Mouse (Mus musculus) gastrocnemius, adult 8-10 months (tissue): ENCODE measurements around the gene Usb1. TPM values are rescaled to one million over a fixed set of nuclear protein-coding genes. Genes with fewer than 3 reads are reported as not detected.
"Not testable (repeated sequence)": the region's sequence is repeated elsewhere in the genome, so short reads cannot be mapped to it uniquely, and the experiment has no call there.

Experiments used
- DNase-seq, 2 experiments: peaks; one replicate each; pipeline ENCODE4 v3.0.0; 2022; ENCODE audit warnings: low spot score in 2 of 2
- total RNA-seq, 4 experiments: library from RNA; stranded (reverse); gene quantifications; 2 replicates each; pipeline ENCODE4 v1.2.4; 2022

The Usb1 gene
- total RNA-seq, 4 experiments from 2014 or later, result 4.0 to 7.4 (median 6.1) TPM

DNA sequence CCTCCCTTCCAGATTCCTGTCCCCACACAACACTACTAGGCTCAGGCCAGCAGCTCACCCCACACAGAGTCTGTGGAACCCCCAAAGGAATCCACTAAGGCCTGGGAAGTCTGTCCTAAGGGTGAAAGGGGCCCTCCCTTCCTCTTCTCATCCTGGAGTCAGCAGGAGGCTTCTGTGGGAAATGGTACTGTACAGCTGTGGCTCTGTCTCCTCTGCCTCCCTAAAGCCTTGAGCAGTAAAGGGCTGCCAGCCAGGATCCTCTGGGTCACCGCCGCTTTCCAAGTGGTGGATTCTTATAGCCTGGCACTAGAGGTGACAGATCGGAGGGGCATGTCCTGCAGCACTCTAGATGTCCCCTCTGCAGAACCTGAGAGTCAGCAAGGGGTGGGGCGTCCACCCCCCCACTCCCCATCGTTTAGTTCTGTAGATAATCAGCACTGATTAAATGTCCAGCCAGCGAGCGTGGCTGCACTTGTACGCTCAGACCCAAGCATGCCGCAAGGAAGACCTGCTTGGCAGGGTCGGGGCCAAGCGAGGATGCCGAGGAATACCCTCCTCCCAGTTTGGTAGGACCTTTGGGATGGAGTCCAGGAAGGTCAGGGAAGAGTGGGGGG, 41.4 kb downstream of the Usb1 start:
- DNase-seq, result peak in 1 of 2 experiments; percentile 30

GRCm38 (mm10) chr8:95374429-95374828, 42.3 kb downstream of the Usb1 start:
- no peak for DNase-seq

GRCm38 (mm10) chr8:95375374-95375930, 43.4 kb downstream of the Usb1 start:
- no peak for DNase-seq

DNA sequence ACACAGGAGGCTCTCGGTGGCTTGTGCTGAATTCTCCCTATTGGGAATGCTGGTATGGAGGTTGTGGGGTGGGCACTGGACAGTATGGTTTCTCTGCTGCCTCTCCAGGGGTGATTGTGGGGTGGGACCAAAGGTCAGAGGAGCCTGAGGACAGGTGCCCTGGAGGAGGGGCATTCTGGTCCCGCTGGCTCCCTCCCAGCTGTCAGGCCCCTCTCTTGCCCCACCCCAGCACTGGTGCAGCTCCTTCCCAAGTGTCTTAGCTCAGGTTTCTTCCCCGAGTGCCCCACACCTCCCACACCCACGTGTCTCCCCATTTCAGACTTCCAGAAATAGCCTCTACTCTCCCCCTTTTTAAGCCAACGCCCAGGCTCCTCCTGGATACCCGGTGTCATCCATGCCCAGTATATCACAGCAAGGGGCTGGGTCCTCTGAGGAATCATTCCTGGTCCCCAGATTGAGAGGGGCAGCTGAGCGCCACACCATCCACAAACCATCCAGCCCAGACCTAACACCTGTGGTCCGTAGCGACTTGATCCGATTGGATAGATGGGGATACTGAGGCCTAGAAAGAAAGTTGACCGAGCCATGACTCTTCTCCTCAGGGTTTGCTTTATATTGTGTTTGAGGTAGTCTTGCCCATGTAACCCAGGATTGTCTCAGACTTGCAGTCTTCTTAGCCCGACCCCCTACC, 44.4 kb downstream of the Usb1 start:
- peak in 1 of 2 experiments; percentile 45 for DNase-seq

GRCm38 (mm10) chr8:95377101-95377500, 45.0 kb downstream of the Usb1 start:
- no peak for DNase-seq

DNA sequence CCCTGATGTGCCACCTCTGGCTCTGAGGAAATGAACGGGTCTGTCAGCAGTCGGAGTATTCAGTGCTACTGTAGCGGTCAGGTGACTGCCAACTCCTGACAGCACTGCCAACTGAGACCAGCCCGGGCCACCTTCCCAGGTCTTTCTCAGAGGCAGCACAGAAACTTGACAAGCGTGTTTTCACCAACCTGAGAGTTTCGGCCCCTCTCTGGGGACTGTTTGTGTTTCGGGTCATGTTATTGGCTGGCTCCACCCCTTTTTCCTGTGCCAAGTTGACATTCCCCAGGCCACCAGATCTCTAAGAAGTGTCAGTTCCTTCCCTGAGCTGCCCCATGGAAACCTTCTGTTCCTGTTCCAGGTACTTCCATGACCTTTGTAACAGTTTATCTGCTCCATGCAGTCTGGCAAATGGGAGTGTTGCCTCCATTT, 45.8 kb downstream of the Usb1 start:
- peak; percentile 66 to 71 for DNase-seq

DNA sequence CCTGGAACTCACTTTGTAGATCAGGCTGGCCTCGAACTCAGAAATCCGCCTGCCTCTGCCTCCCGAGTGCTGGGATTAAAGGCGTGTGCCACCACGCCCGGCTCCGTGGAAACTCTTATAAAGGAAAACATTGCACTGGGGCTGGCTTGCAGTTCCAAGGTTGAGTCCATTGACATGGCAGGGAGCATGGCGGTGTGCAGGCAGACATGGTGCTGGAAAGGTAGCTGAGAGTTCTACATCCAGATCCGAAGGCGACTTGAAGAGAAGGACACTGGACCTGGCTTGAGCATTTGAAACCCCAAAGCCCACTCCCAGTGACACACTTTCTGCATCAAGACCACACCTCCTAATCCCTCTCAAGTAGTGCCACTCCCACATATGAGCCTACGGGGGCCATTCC, 46.8 kb downstream of the Usb1 start:
- not testable (repeated sequence) for DNase-seq

DNA sequence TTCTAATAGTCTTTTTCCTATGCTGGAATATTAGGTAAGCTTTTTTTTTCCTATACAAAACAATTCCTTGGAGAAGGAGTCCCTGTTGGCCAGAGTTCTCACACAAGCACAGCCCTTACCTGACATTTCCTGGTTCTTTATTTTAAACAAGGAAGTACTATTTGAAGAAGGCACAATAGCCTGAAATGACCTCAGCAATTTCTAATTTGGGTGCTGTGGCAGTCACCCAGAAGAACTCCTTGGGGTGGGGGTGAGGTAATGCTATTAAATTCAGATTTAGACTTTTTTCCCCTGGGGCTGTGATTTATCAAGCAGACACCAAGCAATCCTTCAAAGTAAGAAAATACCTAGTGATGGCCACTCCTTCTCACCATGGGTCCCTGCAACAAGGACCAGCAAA, 48.9 kb downstream of the Usb1 start:
- DNase-seq, result no peak

DNA sequence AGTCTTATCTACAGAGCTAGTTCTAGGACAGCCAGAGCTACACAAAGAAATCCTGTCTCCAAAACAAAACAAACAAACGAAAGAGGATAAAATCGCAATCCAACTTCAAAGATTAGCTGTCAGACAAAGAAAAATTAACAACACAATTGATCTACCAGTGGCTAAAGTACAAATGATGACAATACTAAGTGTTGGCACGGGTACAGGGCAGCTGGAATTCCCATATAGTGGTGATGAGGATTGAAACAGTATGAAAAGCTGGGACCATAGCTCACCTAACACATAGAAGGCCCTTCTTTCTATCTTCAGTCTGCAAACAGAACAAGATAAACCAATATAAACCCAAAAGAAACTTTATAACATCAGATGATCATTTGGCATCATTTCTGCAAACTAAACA, 49.5 kb downstream of the Usb1 start:
- no peak for DNase-seq

GRCm38 (mm10) chr8:95384501-95384900, 52.4 kb downstream of the Usb1 start:
- DNase-seq, result no peak

- no peak for DNase-seq
Observed at GRCm38 (mm10) chr8:95386037-95386436, 54.0 kb downstream of the Usb1 start.

GRCm38 (mm10) chr8:95387221-95387620, 55.1 kb downstream of the Usb1 start:
- DNase-seq, result no peak

DNA sequence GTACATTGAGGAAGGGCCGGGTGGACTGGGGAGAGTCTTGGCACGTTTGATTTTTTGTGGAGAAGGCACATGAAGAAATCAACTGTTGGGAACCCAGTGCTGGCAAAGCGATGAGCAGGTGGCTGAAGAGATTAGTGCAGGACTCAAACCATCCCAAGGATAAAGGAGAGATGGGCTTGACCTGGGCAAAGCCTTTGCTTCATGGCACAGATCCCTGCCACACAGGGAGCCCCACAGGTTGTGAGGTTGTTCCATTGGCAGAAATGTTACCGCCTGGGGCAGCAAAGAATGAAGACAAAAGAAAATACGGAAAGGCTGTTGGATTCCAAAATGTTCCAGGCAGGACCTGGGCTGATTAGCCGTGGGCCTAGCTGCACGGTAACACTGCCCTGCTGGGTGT, 55.9 kb downstream of the Usb1 start:
- DNase-seq, result no peak

GRCm38 (mm10) chr8:95390312-95390711, 58.2 kb downstream of the Usb1 start:
- no peak for DNase-seq

- no peak for DNase-seq
Observed at GRCm38 (mm10) chr8:95391101-95391500, 59.0 kb downstream of the Usb1 start.

DNA sequence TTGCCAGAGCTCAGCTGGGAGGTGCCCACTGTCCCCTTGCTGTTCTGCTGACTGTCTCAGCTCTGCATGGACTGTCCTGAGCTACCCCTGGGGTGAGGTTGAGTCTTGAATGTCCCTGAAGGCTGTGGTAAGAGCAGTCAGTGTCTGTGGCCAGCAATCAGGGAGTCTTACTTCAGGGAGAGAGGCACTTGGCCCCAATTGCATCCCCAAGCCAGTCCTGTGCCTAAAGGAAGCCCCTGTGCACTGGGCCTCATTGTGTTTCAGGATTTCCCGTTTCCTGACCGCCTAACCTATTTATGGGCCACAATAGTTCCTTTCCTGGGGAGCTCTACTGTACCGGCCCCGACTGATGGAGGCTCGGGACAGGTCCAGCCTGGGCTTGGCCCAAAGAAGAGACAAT, 60.5 kb downstream of the Usb1 start:
- DNase-seq, result no peak

DNA sequence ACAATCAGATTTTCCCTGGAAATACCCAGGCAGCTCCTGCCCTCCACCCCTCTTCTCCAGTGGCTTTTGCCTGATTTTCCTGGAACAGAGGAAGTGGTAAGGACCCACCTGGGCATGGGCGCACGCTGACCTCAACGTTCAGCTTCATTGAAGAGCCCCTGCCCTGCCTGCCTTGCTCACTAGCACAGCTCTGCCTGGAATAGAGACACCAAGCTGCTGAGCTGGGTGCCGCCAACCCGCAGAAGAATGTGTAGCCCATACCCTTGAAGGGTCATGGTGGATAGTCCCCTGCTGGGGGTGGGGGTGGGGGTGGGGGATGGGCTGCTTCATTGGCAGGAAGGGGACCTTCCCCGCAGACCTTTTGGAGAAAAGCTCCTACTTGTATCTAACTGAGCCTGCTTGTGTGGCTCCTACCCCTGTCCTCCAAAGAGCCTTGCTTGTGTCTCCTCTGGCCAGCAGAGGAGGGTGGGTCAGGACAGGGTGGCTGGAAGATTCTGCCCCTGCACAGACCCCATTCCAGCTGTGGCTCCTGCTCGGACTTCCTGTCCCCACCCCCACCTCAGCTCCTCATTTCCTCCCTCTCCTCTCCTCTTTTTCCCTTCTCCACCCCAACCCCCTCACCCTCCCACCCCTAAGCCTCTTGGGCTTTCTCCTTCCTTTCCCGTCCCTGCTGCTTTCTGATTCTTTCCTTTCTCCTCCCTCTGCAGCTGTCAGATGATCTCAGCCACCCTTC, 63.3 kb downstream of the Usb1 start:
- no peak for DNase-seq

GRCm38 (mm10) chr8:95396752-95397151, 64.7 kb downstream of the Usb1 start:
- no peak for DNase-seq
